Mouse (Mus musculus) embryo, embryonic 11 days (tissue): ENCODE measurements around the gene Il17rc.
A peak's percentile ranks its signal among the peaks of the same experiment; 100 is the strongest.

Experiments used
- DNase-seq: peaks from one replicate; pipeline ENCODE4 v3.0.0-alpha.2; 2015

The Il17rc gene

DNA sequence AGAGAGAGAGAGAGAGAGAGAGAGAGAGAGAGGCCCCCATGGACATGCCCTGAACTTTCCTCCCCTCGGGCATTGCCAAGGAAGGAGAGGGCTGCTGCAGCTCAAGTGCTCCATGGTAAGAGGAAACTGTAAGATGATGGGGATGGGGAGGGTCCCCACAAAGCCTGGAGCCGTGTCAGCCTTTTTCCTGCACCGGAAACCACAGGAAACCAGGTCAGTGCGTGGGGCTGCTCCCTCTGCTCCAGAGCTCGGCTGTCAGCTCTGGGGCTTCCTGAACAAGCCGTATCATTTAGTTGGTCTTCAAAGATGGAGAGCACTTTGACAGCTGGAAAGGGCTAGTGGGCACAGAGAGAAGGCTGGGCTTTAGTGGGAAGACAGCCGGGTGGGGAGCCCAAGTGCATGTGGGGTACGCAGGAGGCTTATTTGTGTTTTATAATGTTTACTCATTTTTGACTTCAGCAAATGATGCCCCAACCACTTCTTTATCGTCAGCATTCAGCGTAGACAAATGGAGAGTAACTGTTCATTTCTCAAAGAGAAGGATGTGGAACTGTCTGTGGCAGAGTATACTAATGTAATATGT lies 13.2 kb upstream of the Il17rc start, which contains the start of gene Il17re:
Gene Il17re, plus strand, starts transcription at position 533 of the 583 bp plus-strand sequence.
- DNase-seq: no peak

GRCm38 (mm10) chr6:113458635-113459034 lies 12.6 kb upstream of the Il17rc start:
- DNase-seq: no peak

GRCm38 (mm10) chr6:113464040-113464439 lies 7.2 kb upstream of the Il17rc start:
- no peak for DNase-seq

GRCm38 (mm10) chr6:113465602-113466001 lies 5.6 kb upstream of the Il17rc start:
- DNase-seq: no peak

DNA sequence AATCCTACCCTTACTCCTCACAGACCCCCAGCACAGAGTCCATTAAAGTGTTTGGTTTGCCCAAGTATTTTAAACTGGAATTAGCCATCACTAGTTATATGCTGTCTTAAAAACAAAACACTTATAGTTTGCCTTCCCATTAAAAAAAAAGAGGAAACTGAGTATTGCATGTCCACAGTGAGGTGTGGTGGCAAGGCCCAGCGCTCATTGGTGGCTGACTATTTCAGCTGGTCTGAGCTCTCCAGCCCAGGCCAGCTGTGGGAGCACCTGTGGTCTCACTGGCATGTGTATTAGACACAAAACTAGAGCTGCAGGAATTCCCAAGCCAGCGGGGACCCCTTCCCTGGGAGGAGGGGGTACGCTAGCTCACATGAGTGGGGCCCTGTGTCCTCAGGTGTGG lies 2.7 kb upstream of the Il17rc start:
- no peak for DNase-seq

GRCm38 (mm10) chr6:113469021-113469420 lies 2.2 kb upstream of the Il17rc start:
- peak; percentile 80 for DNase-seq

GRCm38 (mm10) chr6:113469432-113469831 lies 1.8 kb upstream of the Il17rc start:
- peak; percentile 85 for DNase-seq

DNA sequence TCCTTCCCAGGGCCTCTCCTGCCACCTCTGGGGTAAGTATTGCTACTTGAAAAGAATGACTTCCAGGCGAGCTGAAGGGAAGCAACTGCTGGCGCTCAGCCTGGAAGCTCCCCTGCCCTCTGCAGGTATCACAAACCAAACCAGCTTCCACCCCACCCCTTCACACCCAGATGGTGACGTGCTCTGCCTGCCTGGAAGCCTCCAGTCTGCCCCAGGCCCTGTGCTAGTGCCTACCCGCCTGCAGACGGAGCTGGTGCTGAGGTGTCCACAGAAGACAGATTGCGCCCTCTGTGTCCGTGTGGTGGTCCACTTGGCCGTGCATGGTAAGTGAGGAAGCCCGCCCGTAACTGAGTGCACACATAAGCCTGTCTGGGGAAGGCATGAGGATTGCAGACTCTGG lies 834 bp downstream of the Il17rc start:
- no peak for DNase-seq

DNA sequence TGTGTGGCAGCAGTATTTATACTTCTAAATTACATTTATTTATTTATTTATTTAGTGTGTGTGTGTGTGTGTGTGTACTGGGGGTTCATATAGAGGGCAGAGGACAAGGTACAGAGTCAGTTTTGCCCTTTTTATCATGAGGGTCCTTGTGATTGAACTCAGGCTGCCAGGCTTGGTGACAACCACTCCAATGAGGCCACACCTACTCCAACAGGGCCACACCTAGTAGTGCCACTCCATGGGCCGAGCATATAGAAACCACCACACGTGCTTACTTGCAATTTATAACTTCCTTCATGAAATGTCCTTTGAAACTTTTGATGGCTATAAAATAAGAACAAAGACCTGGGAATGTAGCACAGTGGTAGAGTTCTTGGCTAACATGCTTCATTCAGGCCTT lies 2.0 kb downstream of the Il17rc start:
- DNase-seq: no peak

- no peak for DNase-seq
These were observed 2.5 kb downstream of the Il17rc start for GRCm38 (mm10) chr6:113473715-113474114.

DNA sequence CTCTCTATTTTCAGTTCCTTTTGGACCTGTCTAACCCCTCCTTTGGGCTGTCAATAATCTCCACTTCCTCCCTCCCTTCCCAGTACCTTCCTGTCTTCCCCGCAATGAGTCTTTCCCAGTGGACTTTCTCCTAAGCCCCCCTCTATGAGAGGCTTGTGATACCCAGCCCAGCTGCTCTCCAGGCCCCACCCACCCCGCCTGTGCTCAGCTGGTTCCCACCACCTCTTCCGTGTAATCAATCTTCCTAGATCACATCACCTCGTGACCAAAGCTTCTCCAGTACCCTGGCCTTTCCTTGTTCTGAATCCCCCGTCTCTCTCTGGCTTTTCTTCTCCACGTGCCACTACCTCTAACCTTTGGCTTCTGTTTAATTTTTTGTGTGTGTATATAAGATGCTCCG lies 6.1 kb downstream of the Il17rc start:
- DNase-seq: no peak

GRCm38 (mm10) chr6:113478906-113479305 lies 7.7 kb downstream of the Il17rc start:
- DNase-seq: no peak

GRCm38 (mm10) chr6:113480555-113481373 lies 9.5 kb downstream of the Il17rc start:
- no peak for DNase-seq

DNA sequence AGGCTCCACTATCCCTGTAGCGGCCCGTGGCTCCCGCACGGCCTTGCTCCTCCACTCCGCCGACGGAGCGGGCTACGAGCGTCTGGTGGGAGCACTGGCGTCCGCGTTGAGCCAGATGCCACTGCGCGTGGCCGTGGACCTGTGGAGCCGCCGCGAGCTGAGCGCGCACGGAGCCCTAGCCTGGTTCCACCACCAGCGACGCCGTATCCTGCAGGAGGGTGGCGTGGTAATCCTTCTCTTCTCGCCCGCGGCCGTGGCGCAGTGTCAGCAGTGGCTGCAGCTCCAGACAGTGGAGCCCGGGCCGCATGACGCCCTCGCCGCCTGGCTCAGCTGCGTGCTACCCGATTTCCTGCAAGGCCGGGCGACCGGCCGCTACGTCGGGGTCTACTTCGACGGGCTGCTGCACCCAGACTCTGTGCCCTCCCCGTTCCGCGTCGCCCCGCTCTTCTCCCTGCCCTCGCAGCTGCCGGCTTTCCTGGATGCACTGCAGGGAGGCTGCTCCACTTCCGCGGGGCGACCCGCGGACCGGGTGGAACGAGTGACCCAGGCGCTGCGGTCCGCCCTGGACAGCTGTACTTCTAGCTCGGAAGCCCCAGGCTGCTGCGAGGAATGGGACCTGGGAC lies 11.4 kb downstream of the Il17rc start:
- DNase-seq: peak; percentile 51

- peak; percentile 94 for DNase-seq
These were observed 11.9 kb downstream of the Il17rc start, which contains the start of gene Creld1 for GRCm38 (mm10) chr6:113483100-113483615. Gene Creld1, plus strand, starts transcription at chr6:113483297.

DNA sequence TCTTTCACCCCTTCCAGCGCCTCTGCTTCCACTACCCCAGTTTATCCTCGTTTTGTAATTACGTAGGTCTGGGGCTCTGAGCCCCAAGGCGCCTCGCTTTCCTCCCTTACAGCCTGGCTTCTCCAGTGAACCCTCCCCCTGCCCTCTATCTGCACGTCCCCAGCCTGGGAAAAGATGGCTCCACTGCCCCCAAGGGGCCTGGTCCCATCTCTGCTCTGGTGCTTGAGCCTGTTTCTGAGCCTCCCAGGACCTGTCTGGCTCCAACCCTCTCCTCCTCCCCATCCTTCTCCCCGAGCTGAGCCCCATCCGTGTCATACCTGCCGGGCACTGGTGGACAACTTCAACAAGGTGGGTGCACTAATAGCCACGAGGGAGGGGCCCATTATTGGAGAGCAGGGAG lies 12.5 kb downstream of the Il17rc start:
- DNase-seq: peak; percentile 59

GRCm38 (mm10) chr6:113487125-113487576 lies 15.9 kb downstream of the Il17rc start:
- DNase-seq: peak; percentile 78

GRCm38 (mm10) chr6:113489410-113489809 lies 18.2 kb downstream of the Il17rc start:
- no peak for DNase-seq

- no peak for DNase-seq
These were observed 21.1 kb downstream of the Il17rc start for GRCm38 (mm10) chr6:113492101-113492864.

DNA sequence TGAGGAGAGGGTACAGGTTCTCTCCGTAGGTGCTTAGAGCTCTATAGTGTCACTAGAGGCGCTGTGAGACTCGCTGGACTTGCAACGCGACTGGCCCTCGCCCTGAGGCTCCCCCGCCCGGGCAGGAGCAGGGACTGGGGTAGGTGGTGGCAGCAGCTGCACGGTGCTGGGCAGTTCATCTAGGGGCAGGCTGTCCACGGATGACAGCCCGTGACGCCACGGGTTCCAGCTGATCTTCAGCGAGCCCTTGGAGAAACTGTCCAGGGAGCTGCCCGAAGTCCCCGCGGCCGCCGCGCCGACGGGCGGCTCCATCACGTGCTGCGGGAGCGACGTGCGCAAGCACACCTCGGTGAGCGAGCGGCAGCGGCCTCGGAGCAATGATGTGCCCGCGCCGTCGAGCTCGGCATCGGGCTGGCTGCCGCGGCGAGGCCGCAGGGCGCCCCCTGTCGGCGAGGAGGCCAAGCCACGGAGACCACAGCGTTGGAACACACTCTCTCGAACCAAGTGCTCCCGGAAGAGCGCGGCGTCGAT lies 23.1 kb downstream of the Il17rc start:
- DNase-seq: peak; percentile 86

DNA sequence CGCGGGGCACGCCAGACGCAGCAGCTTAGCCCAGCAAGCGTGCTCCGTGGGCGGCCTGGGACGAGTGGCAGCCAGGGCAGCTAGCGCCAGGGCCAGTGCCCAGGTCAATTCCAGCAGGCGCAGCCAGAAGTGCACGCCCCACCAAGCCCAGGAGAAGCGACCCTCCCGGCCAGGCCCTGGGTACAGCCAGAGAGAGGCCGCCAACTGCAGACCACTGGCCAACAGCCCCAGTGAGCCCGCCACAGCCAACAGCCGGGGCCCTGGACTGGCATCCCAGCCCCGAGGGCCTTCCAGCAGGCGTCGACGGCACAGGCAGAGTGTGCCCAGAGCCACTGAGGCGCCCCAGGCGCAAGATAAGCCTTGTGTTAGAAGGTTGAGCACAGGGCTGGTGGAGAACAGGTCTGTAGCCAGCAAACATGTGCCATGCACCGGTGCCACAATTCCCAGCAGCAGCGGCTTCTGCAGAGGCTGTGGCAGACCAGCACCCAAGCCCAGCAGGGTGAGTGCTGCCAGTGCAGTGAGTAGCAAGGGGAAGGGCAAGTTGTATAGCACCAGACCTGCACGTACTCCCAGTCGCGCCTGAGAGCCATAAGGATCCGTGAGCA lies 23.9 kb downstream of the Il17rc start:
- DNase-seq: no peak

DNA sequence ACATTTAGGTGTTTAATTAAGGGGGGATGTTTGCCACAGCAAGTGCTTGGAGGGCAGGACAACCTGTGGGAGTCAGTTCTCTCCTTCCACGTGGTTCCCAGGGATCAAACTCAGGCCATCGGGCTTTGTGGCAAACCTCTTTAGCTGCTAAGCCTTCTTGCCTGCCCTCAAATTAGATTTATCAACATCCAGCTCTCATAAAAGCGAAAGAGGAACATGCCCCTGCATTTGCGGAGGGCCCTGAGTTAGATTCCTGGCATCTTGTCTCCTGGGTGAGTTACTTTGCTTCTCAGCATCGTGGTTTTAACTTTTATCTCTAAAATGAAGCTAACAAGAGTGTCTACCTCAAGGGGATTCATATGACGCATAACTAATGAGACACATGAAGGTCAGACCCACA lies 28.1 kb downstream of the Il17rc start:
- no peak for DNase-seq
